Mouse (Mus musculus): ENCODE measurements around the gene Krt88.

DNA sequence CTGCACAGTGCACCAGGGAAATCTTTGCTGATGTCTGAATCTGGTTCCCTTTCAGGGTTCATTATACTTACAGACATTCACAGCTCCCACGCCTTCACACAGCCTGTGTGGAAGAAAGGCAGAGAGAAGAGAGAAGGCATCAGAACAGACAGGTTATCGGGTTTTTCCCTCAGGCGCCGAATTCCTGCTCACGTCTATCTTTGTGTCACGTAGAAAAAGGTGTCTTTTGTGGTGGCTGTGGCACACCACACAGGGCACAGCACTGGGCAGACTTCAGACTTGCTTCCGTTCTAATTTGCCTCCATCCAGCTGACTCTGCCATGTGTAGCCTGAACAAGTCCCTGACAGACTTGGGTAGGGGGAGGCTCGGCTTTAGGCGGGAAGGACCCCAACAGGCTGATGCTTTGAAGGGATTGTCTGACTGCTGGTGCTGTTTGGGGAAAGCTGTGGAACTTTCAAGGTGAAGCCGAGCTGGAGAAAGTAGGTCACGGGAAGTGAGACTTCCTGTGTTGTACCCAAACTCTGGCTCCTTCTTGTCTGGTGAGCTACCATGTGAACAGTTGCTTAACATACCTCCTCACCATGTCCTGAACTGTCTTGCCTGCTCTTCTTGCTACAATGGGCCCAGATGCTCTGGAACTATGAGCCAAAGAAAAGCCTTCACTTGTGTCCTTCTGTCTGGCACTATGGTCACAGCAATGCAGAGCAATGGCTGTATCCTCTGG is 38.5 kb downstream of the Krt88 start:
- TF ChIP-seq POLR2A (IDR thresholded peaks at IDR 0.05; ENCODE audit: control insufficient read depth, low read depth, low read length) (no peak), CTCF (IDR thresholded peaks at IDR 0.05; ENCODE audit: control insufficient read depth, insufficient read depth, insufficient replicate concordance, low read depth, low read length) (no peak)

Measured in testis, adult 2 months (tissue).